Mouse (Mus musculus): ENCODE data around the gene Gm11213. TPM values are rescaled to one million over a fixed set of nuclear protein-coding genes. Genes with fewer than 3 reads are reported as not detected.

Gene Gm11213
- polyA plus RNA-seq, 1 experiment from 2014 or later, result not detected

DNA sequence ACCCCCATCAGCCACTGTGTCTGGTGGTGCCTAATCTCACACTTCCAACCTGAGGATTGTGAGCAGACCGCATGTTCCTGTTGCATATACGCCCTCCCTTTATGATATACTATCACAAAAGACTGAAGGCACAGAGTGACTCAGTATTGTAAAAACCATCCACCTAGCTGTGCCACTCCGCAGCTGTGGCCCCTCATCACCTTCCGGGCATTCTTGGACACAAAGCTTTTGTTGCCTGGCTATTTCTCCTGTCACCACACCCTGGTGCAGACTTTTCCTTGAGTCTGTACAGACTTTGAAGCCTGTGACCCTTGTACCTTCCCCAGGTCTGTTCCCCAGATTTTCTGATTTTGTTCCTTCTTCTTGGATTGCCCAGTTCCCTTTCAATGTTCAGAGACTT, 9.1 kb downstream of the Gm11213 start:
- TF ChIP-seq CTCF (IDR thresholded peaks at IDR 0.05; ENCODE audit: low read depth), result no peak
- no peak for ATAC-seq (ENCODE audit: insufficient read depth)
- Histone ChIP-seq H3K9me3 (ENCODE audit: low read depth, low read length) (no peaks in the 10 kb centered on the region), H3K9ac (no peak overlapping the region), H3K27ac (ENCODE audit: low read depth) (no peak overlapping the region), H3K27me3 (ENCODE audit: insufficient read depth, low read length) (no peaks in the 10 kb centered on the region), H3K4me2 (no peak overlapping the region), H3K4me1 (ENCODE audit: insufficient read depth) (peaks cover 2% of the 10 kb centered on the region; the same call in 1 of the 2 replicates), H3K36me3 (ENCODE audit: insufficient read depth) (no peaks in the 10 kb centered on the region), H3K4me3 (ENCODE audit: low read depth, low read length) (no peak overlapping the region)
- DNase-seq, result no peak
- 95% methylated on average over 4 of the region's 4 CpGs for WGBS

DNA sequence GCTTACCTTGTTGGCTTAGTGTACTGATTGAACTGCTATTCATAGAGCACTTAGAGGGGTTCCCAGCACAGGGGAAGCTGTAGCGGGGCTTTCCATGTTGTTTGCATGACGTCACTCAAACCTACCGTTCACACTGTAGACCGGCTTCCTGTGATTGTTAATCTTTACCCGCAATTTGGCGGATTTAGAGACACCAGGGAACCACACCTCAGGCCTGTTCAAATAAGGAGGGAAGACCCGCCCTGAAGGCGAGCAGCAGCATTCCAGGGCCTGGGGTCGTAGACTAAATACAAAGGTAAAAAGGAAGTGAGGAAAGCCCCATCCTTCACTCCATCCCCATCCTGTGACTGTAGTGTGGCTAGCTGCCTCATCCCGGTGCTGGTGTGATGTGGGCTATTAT, 9.8 kb downstream of the Gm11213 start:
- DNase-seq (peak; percentile 9), ATAC-seq (ENCODE audit: insufficient read depth) (no peak; the same call in 1 of the 2 replicates)
- no peak overlapping the region for H3K4me2 ChIP-seq
- H3K4me1 ChIP-seq (ENCODE audit: insufficient read depth), result peaks cover 2% of the 10 kb centered on the region; the same call in 1 of the 2 replicates
- no peak overlapping the region for H3K27ac ChIP-seq (ENCODE audit: low read depth)
- H3K9ac ChIP-seq, result no peak overlapping the region
- WGBS, result 43% methylated on average over 10 of the region's 10 CpGs
- H3K9me3 ChIP-seq (ENCODE audit: low read depth, low read length), result no peaks in the 10 kb centered on the region
- no peak for TF ChIP-seq CTCF (IDR thresholded peaks at IDR 0.05; ENCODE audit: low read depth)
- no peaks in the 10 kb centered on the region for H3K36me3 ChIP-seq (ENCODE audit: insufficient read depth)
- no peaks in the 10 kb centered on the region for H3K27me3 ChIP-seq (ENCODE audit: insufficient read depth, low read length)
- H3K4me3 ChIP-seq (ENCODE audit: low read depth, low read length), result no peak overlapping the region

DNA sequence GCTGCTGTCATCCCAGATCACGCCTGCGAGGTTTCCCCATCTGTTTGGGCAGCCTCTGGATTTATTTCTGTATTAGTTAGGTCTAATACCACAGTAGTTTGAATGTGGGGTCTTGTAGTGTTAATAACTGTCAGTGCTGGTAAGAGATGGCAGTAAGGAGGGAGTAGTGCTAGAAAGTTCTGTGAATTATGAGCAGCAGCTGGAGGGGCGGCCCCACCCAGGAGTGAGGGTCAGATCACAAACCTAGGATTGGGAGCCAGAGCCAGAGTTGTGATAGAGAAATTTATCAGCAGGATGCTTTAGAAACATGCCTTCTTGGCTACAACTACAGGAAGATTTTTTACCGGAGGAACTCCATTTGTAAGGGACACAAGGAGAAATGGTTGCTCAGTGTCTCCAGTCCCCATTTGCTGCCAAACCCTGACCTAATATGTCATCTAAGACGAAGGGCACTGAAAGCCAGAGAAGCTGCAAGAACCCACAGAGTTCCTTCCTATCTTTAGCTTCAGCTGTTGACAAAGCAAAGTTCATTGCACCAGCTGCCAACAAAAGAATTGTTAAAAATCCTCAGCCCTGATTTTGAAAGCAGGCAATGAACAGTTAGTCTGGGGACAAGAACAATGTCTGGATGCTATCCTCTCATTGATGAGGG, 10.5 kb downstream of the Gm11213 start:
- Histone ChIP-seq H3K9me3 (ENCODE audit: low read depth, low read length) (no peaks in the 10 kb centered on the region), H3K4me1 (ENCODE audit: insufficient read depth) (peaks cover 2% of the 10 kb centered on the region; the same call in 1 of the 2 replicates), H3K27ac (ENCODE audit: low read depth) (no peak overlapping the region), H3K27me3 (ENCODE audit: insufficient read depth, low read length) (no peaks in the 10 kb centered on the region), H3K4me3 (ENCODE audit: low read depth, low read length) (no peak overlapping the region), H3K4me2 (no peak overlapping the region), H3K36me3 (ENCODE audit: insufficient read depth) (no peaks in the 10 kb centered on the region), H3K9ac (no peak overlapping the region)
- no peak for ATAC-seq (ENCODE audit: insufficient read depth)
- no peak for TF ChIP-seq CTCF (IDR thresholded peaks at IDR 0.05; ENCODE audit: low read depth)
- WGBS, result 60% methylated on average over 5 of the region's 5 CpGs
- peak; percentile 14 for DNase-seq

DNA sequence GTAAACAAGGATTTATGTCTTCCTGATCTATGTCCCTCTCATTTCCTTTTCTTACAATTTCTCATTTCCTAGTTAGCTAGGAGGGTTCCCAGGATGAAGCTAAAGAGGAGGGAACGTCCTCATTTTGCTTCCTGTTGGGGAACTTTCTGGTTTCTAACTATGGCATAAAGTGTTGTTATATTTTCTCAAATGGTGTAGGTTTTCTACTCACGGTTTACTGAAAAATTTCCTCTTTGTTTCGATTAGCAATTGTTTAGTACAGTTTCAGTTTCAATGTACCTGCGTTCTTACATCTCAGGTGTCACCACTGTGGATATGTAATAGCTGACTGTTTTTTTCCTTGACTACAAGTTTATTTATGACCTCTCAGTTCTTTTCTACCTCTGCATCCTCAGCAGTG, 14.5 kb downstream of the Gm11213 start:
- no peak overlapping the region for H3K9ac ChIP-seq
- no peak for TF ChIP-seq CTCF (IDR thresholded peaks at IDR 0.05; ENCODE audit: low read depth)
- H3K4me1 ChIP-seq (ENCODE audit: insufficient read depth), result peaks cover 2% of the 10 kb centered on the region; the same call in 1 of the 2 replicates
- no peak overlapping the region for H3K27ac ChIP-seq (ENCODE audit: low read depth)
- H3K4me2 ChIP-seq, result no peak overlapping the region
- DNase-seq (no peak), ATAC-seq (ENCODE audit: insufficient read depth) (no peak)
- H3K9me3 ChIP-seq (ENCODE audit: low read depth, low read length), result no peaks in the 10 kb centered on the region
- no peak overlapping the region for H3K4me3 ChIP-seq (ENCODE audit: low read depth, low read length)
- no peaks in the 10 kb centered on the region for H3K36me3 ChIP-seq (ENCODE audit: insufficient read depth)
- no peaks in the 10 kb centered on the region for H3K27me3 ChIP-seq (ENCODE audit: insufficient read depth, low read length)
- 74% methylated on average over 4 of the region's 4 CpGs for WGBS

DNA sequence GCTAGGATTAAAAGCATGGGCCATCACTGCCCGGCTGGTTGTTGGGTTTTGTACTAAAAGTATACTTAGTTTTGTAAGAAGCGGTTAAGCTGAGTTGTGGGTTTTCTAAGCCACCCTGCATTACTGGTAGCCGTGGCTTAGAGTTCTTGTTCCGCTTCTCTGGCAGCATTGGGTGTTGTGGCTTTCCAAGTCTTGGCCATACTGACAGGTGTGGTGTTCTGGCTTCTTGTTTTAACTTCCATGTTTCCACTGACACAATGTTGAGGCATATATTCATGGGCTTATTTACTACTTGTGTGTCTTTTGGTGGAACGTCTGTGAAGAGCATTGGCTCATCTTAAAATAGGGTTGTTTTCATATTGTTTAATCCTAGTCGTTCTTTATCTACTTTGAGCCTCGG, 15.1 kb downstream of the Gm11213 start:
- Histone ChIP-seq H3K27me3 (ENCODE audit: insufficient read depth, low read length) (no peaks in the 10 kb centered on the region), H3K27ac (ENCODE audit: low read depth) (no peak overlapping the region), H3K4me1 (ENCODE audit: insufficient read depth) (no peaks in the 10 kb centered on the region), H3K9ac (no peak overlapping the region), H3K4me2 (no peak overlapping the region), H3K9me3 (ENCODE audit: low read depth, low read length) (no peaks in the 10 kb centered on the region), H3K36me3 (ENCODE audit: insufficient read depth) (no peaks in the 10 kb centered on the region), H3K4me3 (ENCODE audit: low read depth, low read length) (no peak overlapping the region)
- DNase-seq (no peak), ATAC-seq (ENCODE audit: insufficient read depth) (no peak)
- 82% methylated on average over 7 of the region's 7 CpGs for WGBS
- TF ChIP-seq CTCF (IDR thresholded peaks at IDR 0.05; ENCODE audit: low read depth), result no peak

DNA sequence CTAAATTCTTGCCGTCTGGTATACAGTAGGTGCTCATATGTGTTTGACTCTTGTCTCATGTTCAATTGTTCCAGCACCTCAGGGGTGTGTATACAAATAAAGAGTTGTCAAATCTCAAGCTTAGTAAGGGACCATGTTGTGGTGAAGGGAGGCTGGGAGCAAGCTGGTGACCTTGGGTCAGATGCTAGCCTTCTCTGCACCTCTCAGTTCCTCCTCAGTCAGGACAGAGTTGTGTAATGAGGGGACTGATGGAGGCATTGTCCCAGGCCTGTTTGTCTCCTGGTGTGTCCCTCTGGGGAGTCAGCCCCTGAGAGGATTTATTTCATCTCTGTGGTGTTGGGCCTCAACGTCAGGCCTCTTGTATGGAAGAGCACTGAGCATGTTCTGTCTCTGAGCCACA, 18.8 kb downstream of the Gm11213 start:
- no peak overlapping the region for H3K9ac ChIP-seq
- H3K27me3 ChIP-seq (ENCODE audit: insufficient read depth, low read length), result no peaks in the 10 kb centered on the region
- 70% methylated on average over 2 of the region's 2 CpGs for WGBS
- ATAC-seq (ENCODE audit: insufficient read depth) (no peak), DNase-seq (no peak)
- TF ChIP-seq CTCF (IDR thresholded peaks at IDR 0.05; ENCODE audit: low read depth), result no peak
- no peaks in the 10 kb centered on the region for H3K4me1 ChIP-seq (ENCODE audit: insufficient read depth)
- no peaks in the 10 kb centered on the region for H3K9me3 ChIP-seq (ENCODE audit: low read depth, low read length)
- no peak overlapping the region for H3K4me3 ChIP-seq (ENCODE audit: low read depth, low read length)
- H3K4me2 ChIP-seq, result no peak overlapping the region
- no peak overlapping the region for H3K27ac ChIP-seq (ENCODE audit: low read depth)
- no peaks in the 10 kb centered on the region for H3K36me3 ChIP-seq (ENCODE audit: insufficient read depth)

DNA sequence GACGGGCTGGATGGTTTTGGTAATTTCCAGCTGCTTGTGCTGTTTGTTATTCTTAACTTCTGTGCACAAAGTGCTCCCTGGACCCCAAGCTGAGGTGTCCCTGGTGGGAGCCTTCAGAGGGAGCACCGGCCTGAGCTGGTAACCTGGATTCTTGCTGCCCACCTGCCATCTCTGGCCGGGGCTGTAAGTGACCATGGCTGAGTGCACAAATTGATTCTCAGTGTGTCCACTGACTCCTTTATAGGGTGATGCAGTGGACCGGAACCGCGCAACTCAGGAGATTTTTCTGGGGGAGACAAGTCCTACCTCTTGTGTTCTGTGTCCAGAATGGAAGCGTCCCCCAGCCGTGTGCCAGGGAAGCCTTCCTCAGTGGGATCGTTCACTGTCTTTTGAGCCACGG, 19.8 kb downstream of the Gm11213 start:
- no peaks in the 10 kb centered on the region for H3K9me3 ChIP-seq (ENCODE audit: low read depth, low read length)
- TF ChIP-seq CTCF (IDR thresholded peaks at IDR 0.05; ENCODE audit: low read depth), result no peak
- no peaks in the 10 kb centered on the region for H3K4me1 ChIP-seq (ENCODE audit: insufficient read depth)
- H3K27ac ChIP-seq (ENCODE audit: low read depth), result no peak overlapping the region
- H3K4me3 ChIP-seq (ENCODE audit: low read depth, low read length), result no peak overlapping the region
- 86% methylated on average over 10 of the region's 10 CpGs for WGBS
- H3K4me2 ChIP-seq, result no peak overlapping the region
- DNase-seq, result no peak
- H3K27me3 ChIP-seq (ENCODE audit: insufficient read depth, low read length), result no peaks in the 10 kb centered on the region
- H3K36me3 ChIP-seq (ENCODE audit: insufficient read depth), result no peaks in the 10 kb centered on the region
- no peak for ATAC-seq (ENCODE audit: insufficient read depth)
- H3K9ac ChIP-seq, result no peak overlapping the region
